In the genomic region with DNA sequence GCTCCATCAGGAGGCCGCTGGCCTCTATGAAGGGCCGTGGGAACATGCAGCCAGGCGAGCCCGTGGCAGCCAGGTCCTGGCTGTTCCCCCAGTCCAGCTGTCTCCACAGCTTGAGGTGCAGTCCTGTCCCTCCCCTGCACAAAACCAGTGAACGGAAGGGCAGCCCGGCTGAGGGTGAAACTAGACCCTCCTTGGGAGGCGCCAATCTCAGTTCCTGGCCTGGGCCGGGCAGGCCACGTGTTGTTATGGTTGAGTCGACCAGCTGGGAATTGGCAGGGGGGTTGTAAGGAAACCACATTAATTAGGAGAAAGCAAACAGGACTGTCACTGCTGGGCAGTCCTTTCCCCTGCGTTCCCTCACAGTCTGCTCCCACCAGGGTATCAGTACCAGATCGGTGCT, we compare ENCODE assay signal across 8 mouse cellular contexts. TPM values are rescaled to one million over a fixed set of nuclear protein-coding genes. Genes with fewer than 3 reads are reported as not detected.
DNase-seq lines count a peak whose midpoint lies in the region; ATAC-seq lines count a peak whose summit lies in the region.

No protein-coding gene starts in this region.

- no peak overlapping the region for H3K4me2 ChIP-seq in embryonic facial prominence, embryonic 13.5 days
- H3K4me2 ChIP-seq in liver, embryonic 15.5 days: no peak overlapping the region

- intact Hi-C loops in heart, postnatal 25 days (cut with DNase I): no loop called here
- intact Hi-C loops in left cerebral cortex, postnatal 14 days (cut with DNase I): no loop called here

- DNase-seq in cerebellum, postnatal 10 days: peak; percentile 73 to 81
- no peak for DNase-seq in cerebellum, adult 8-10 months
- peak; percentile 76 for DNase-seq in heart, postnatal 25 days (ENCODE audit: low spot score)
- DNase-seq in yolk sac, embryonic 10.5 days (ENCODE audit: low spot score): peak; percentile 35
- no peak for DNase-seq in layer of hippocampus, adult 18-20 months (ENCODE audit: low spot score in 2 of 2)
- no peak for DNase-seq in left cerebral cortex, postnatal 14 days (ENCODE audit: low spot score in 2 of 2)

- no peak overlapping the region for H3K9ac ChIP-seq in embryonic facial prominence, embryonic 13.5 days
- H3K9ac ChIP-seq in liver, embryonic 15.5 days: no peak overlapping the region

- peak overlapping the region; percentile 55; the same call in 1 of the 2 replicates for H3K27ac ChIP-seq in embryonic facial prominence, embryonic 13.5 days
- H3K27ac ChIP-seq in liver, embryonic 15.5 days (replicated peaks): no peak overlapping the region

- H3K4me1 ChIP-seq in embryonic facial prominence, embryonic 13.5 days: peaks cover 34% of the 10 kb centered on the region
- H3K4me1 ChIP-seq in liver, embryonic 15.5 days (replicated peaks): no peaks in the 10 kb centered on the region

- peaks cover 2% of the 10 kb centered on the region; the same call in 1 of the 2 replicates for H3K27me3 ChIP-seq in embryonic facial prominence, embryonic 13.5 days
- H3K27me3 ChIP-seq in liver, embryonic 15.5 days: peaks cover 14% of the 10 kb centered on the region

- ATAC-seq in embryonic facial prominence, embryonic 13.5 days (ENCODE audit: insufficient number of reproducible peaks, insufficient read depth, low FRiP score, low TSS enrichment, low read depth): peak; percentile 75; the same call in 1 of the 2 replicates
- ATAC-seq in liver, embryonic 15.5 days (ENCODE audit: insufficient read depth): 0 out of 2 replicates have a peak, but pooled peaks have one; percentile 31

- H3K4me3 ChIP-seq in embryonic facial prominence, embryonic 13.5 days: no peak overlapping the region
- no peak overlapping the region for H3K4me3 ChIP-seq in liver, embryonic 15.5 days (replicated peaks)

- no peaks in the 10 kb centered on the region for H3K9me3 ChIP-seq in embryonic facial prominence, embryonic 13.5 days
- H3K9me3 ChIP-seq in liver, embryonic 15.5 days (replicated peaks): no peaks in the 10 kb centered on the region

- WGBS in embryonic facial prominence, embryonic 13.5 days: 22% methylated on average over 12 of the region's 12 CpGs
- 17% methylated on average over 12 of the region's 12 CpGs for WGBS in liver, embryonic 15.5 days (ENCODE audit: insufficient replicate concordance)

- H3K36me3 ChIP-seq in embryonic facial prominence, embryonic 13.5 days: no peaks in the 10 kb centered on the region
- H3K36me3 ChIP-seq in liver, embryonic 15.5 days (replicated peaks): no peaks in the 10 kb centered on the region

RNA-seq across cellular contexts. Expression of a gene that starts 6.3 kb away (rescaled TPM):
- 126 and 152 TPM in 2 replicates for polyA plus RNA-seq in embryonic facial prominence, embryonic 13.5 days (2015; fragmentation: Nextera tagmentation; extraction: Ambion mirVana)
- total RNA-seq in heart, postnatal 25 days (2021): 100 to 1,000 TPM; 121 to 134 TPM
- polyA plus RNA-seq in liver, embryonic 15.5 days (2015; fragmentation: Nextera tagmentation; extraction: Ambion mirVana): 60.7 and 64.6 TPM in 2 replicates
- 10 to 100 TPM; 86.4 to 93.2 TPM for total RNA-seq in layer of hippocampus, adult 18-20 months (2021)
- 10 to 100 TPM; 79.0 to 83.1 TPM for total RNA-seq in left cerebral cortex, postnatal 14 days (2021)

RNA-seq across cellular contexts. Expression of a gene that starts 39.5 kb away (rescaled TPM):
- polyA plus RNA-seq in embryonic facial prominence, embryonic 13.5 days (2015; fragmentation: Nextera tagmentation; extraction: Ambion mirVana): 10.6 and 11.7 TPM in 2 replicates
- total RNA-seq in heart, postnatal 25 days (2021): 1 to 10 TPM; 1.1 to 1.2 TPM
- 0.83 and 1.1 TPM in 2 replicates for polyA plus RNA-seq in liver, embryonic 15.5 days (2015; fragmentation: Nextera tagmentation; extraction: Ambion mirVana)
- total RNA-seq in layer of hippocampus, adult 18-20 months (2021): 10 to 100 TPM; 26.2 to 28.5 TPM
- total RNA-seq in left cerebral cortex, postnatal 14 days (2021): 10 to 100 TPM; 22.8 to 23.7 TPM

RNA-seq across cellular contexts. Expression of a gene that starts 48.9 kb away (rescaled TPM):
- polyA plus RNA-seq in embryonic facial prominence, embryonic 13.5 days (2015; fragmentation: Nextera tagmentation; extraction: Ambion mirVana): 32.7 and 36.9 TPM in 2 replicates
- total RNA-seq in heart, postnatal 25 days (2021): 10 to 100 TPM; 17.2 to 22.4 TPM
- 42.5 and 47.5 TPM in 2 replicates for polyA plus RNA-seq in liver, embryonic 15.5 days (2015; fragmentation: Nextera tagmentation; extraction: Ambion mirVana)
- 10 to 100 TPM; 10.5 to 11.2 TPM for total RNA-seq in layer of hippocampus, adult 18-20 months (2021)
- total RNA-seq in left cerebral cortex, postnatal 14 days (2021): 10 to 100 TPM; 13.4 to 15.9 TPM

RNA-seq across cellular contexts. Expression of a gene that starts 56.3 kb away (rescaled TPM):
- 45.4 and 49.0 TPM in 2 replicates for polyA plus RNA-seq in embryonic facial prominence, embryonic 13.5 days (2015; fragmentation: Nextera tagmentation; extraction: Ambion mirVana)
- total RNA-seq in heart, postnatal 25 days (2021): 10 to 100 TPM; 67.5 to 70.6 TPM
- polyA plus RNA-seq in liver, embryonic 15.5 days (2015; fragmentation: Nextera tagmentation; extraction: Ambion mirVana): 33.2 and 36.8 TPM in 2 replicates
- total RNA-seq in layer of hippocampus, adult 18-20 months (2021): 100 to 1,000 TPM; 104 to 110 TPM
- 100 to 1,000 TPM in 1 of 2 experiments, 10 to 100 TPM in 1; 95.4 to 106 TPM for total RNA-seq in left cerebral cortex, postnatal 14 days (2021)

Comparison
In these comparisons a context has a peak if more than half of its experiments do, and no peak if none do; other contexts are left out.
1. DNase-seq: peak in cerebellum, postnatal 10 days (2 of 2), heart, postnatal 25 days (single experiment) and yolk sac, embryonic 10.5 days (single experiment); none in cerebellum, adult 8-10 months (single experiment), layer of hippocampus, adult 18-20 months (0 of 2) and left cerebral cortex, postnatal 14 days (0 of 2).
2. RNA of a gene that starts 39.5 kb away (total RNA-seq): 26.2 to 28.5 TPM in layer of hippocampus, adult 18-20 months and 22.8 to 23.7 TPM in left cerebral cortex, postnatal 14 days; 1.1 to 1.2 TPM in heart, postnatal 25 days; every median in the first group is over 10 times any median in the second.